Mouse (Mus musculus) lung, postnatal 25 days (tissue): Measurements from ENCODE around the gene Schip1.
"Not testable (repeated sequence)": the region's sequence is repeated elsewhere in the genome, so short reads cannot be mapped to it uniquely, and the experiment has no call there.

ENCODE experiments used
- DNase-seq: peaks from one replicate; pipeline ENCODE4 v3.0.0; 2022; ENCODE audit warnings: low spot score

Schip1 gene

GRCm38 (mm10) chr3:68064731-68065130 is at the start of gene Schip1:
TSS of gene Schip1 (plus strand) at chr3:68064802.
- DNase-seq = peak; percentile 38

GRCm38 (mm10) chr3:68015786-68016185 is 48.8 kb upstream of the Schip1 start:
- no peak for DNase-seq

GRCm38 (mm10) chr3:68019401-68019800 is 45.2 kb upstream of the Schip1 start:
- DNase-seq = no peak

- DNase-seq = no peak
Measured at GRCm38 (mm10) chr3:68036097-68036496, 28.5 kb upstream of the Schip1 start.

- DNase-seq = no peak
Measured at GRCm38 (mm10) chr3:68042951-68043350, 21.7 kb upstream of the Schip1 start.

GRCm38 (mm10) chr3:68045475-68046416 is 18.9 kb upstream of the Schip1 start:
- DNase-seq = peak; percentile 30

- DNase-seq = no peak
Measured at GRCm38 (mm10) chr3:68053538-68053937, 11.1 kb upstream of the Schip1 start.

- DNase-seq = no peak
Measured at GRCm38 (mm10) chr3:68055071-68055470, 9.5 kb upstream of the Schip1 start.

GRCm38 (mm10) chr3:68056373-68057275 is 8.0 kb upstream of the Schip1 start:
- peak; percentile 78 for DNase-seq

- DNase-seq = peak; percentile 3
Measured at GRCm38 (mm10) chr3:68059162-68059800, 5.3 kb upstream of the Schip1 start.

- no peak for DNase-seq
Measured at GRCm38 (mm10) chr3:68071395-68072386, 7.1 kb downstream of the Schip1 start.

GRCm38 (mm10) chr3:68077406-68077805 is 12.8 kb downstream of the Schip1 start:
- no peak for DNase-seq

GRCm38 (mm10) chr3:68085024-68085423 is 20.4 kb downstream of the Schip1 start:
- no peak for DNase-seq

- DNase-seq = no peak
Measured at GRCm38 (mm10) chr3:68092108-68092507, 27.5 kb downstream of the Schip1 start.

- DNase-seq = no peak
Measured at GRCm38 (mm10) chr3:68096724-68097431, 32.3 kb downstream of the Schip1 start.

- not testable (repeated sequence) for DNase-seq
Measured at GRCm38 (mm10) chr3:68099561-68099960, 35.0 kb downstream of the Schip1 start.

- no peak for DNase-seq
Measured at GRCm38 (mm10) chr3:68101343-68101742, 36.7 kb downstream of the Schip1 start.

GRCm38 (mm10) chr3:68105081-68105685 is 40.6 kb downstream of the Schip1 start:
- DNase-seq = no peak

GRCm38 (mm10) chr3:68121338-68121737 is 56.7 kb downstream of the Schip1 start:
- no peak for DNase-seq
